Mouse (Mus musculus) erythroblast, embryonic 14.5 days (primary cell): Measurements from ENCODE around the gene Prkcz.

ENCODE experiments used
- GATA1 ChIP-seq: IDR thresholded peaks from 2 replicates; pipeline ENCODE4 v1.6.1; 2012; ENCODE audit warnings: low read length, inconsistent platforms, mixed read lengths
- TAL1 ChIP-seq: IDR thresholded peaks from 3 replicates; pipeline ENCODE4 v1.6.1; 2012; ENCODE audit warnings: low read length, inconsistent platforms, mixed read lengths

DNA sequence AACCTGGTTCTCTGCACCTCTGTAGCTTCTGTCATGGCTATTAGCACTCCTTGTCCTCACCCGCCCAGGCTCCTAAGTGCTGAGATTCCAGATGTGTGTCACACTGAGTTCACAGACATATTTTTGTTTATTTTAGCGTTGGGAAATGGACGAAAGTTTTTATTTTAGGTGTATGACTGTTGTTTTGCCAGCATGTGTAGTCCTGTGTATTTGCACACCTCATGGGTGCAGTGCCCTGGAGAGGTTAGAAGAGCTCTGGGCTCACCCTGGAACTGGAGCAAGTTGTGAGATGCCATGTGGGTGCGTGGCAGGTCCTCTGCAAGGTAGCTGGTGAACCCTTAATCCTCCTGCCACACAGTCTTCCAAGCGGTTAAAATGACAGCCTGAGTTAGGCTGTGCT lies 1.3 kb upstream of the Prkcz start:
- TF ChIP-seq TAL1 = no peak
- no peak for TF ChIP-seq GATA1
